Mouse (Mus musculus) embryo, embryonic 10.5 days (tissue): ENCODE measurements around the gene Leng9.

Source experiments
- DNase-seq: peaks from one replicate; pipeline ENCODE4 v3.0.0-alpha.2; 2015; ENCODE audit warnings: low spot score

Leng9 gene

DNA sequence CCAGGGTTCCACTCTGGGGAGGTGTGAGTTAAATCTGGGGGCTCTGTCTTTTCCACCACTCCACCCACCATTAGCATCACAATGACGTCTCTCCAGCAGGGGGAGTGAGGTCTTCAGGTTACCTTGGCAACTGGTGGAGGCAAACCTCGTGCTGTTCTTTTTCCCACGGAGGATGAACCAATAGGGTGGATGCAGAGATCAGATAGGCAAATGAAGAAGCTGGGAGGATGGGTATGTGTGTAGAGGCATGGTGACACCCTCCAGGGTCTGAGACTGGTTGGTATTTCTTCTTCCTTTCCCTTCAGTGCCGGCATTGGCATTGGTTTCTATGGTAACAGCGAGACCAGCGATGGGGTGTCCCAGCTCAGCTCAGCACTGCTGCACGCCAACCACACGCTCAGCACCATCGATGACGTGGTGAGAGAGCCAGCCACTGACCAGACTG lies 25.8 kb downstream of the Leng9 start:
- DNase-seq: peak; percentile 90

DNA sequence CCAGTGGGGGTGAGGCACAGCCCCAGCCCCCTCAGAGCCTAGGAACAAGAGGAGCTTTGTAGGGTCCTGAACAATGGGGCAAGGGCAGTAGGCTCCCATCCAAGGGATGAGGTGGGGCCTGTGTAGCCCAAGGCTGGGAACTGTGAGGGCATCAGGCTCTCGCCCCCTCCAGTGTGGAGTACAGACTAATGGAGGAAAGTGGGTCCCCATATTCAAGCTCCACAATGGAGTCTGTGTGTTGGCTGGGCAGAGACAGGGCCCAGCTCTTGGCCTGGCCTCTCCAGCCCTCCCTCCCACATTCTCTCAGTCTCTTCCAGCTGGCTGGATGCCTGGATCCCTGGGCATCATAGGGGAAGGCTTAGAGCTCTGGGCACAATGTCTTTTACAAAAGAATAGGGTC lies 26.4 kb downstream of the Leng9 start:
- DNase-seq: peak; percentile 36

DNA sequence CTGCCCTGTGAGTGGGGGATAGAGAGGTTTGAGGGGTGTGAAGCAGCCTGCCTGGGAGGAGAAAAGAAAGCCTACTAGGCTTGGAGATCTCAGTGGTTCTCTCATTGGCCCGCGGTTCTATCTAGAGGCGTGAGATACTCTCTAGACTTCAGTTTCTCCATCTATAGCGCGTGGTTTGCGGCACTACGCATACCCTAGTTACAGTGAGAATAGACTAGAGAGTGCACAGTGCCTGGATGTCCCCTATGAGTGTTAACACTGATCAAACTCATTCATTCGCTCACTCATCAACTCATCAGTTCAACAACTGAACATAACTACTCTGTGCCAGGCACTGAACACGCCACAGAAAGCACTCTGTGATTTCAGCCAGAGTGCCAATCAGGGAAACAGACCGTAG lies 27.4 kb downstream of the Leng9 start:
- no peak for DNase-seq

GRCm38 (mm10) chr7:4122076-4122768 lies 28.0 kb downstream of the Leng9 start:
- no peak for DNase-seq

- DNase-seq: no peak
Observed at GRCm38 (mm10) chr7:4119976-4120921, 29.9 kb downstream of the Leng9 start.

GRCm38 (mm10) chr7:4119344-4119902 lies 30.8 kb downstream of the Leng9 start, which contains the start of gene Ttyh1:
Gene Ttyh1 (plus strand): TSS chr7:4119408.
- peak; percentile 56 for DNase-seq

DNA sequence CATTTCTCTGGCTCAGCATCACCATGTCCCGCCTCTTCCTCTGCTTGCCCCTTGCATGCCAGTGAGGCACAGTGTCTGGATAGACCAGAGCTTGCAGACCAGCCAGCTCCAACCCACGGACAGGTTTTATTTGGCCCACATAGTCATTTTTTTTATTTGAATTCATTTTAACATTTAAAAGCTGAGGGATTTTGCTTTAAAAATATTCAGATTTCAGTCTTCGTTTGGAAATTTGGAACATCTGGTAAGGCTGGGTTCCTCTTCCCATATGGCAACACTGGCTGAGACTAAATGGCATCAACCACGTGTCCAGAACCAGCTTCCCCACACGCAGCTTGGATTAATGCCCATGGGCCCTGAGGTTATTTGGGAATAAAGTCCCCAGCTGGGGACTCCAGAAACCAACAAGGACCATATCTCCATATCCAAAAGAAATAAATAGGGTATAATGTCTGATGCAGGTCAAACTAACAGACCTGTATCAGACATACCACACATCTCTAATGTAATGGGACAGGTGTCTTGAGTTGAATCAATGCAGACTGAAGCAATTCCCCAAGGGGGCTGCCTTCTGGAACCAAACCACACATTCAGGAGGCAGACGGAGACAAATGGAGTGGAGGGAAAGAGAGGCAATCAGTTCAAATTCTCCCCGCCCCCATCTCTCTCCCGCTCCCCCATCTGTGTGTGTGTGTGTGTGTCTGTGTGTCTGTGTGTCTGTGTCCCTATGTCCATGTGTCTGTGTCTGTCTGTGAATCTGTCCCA lies 32.9 kb downstream of the Leng9 start:
- DNase-seq: no peak

GRCm38 (mm10) chr7:4111766-4112165 lies 38.4 kb downstream of the Leng9 start:
- no peak for DNase-seq

GRCm38 (mm10) chr7:4103411-4103810 lies 46.8 kb downstream of the Leng9 start:
- peak; percentile 77 for DNase-seq

DNA sequence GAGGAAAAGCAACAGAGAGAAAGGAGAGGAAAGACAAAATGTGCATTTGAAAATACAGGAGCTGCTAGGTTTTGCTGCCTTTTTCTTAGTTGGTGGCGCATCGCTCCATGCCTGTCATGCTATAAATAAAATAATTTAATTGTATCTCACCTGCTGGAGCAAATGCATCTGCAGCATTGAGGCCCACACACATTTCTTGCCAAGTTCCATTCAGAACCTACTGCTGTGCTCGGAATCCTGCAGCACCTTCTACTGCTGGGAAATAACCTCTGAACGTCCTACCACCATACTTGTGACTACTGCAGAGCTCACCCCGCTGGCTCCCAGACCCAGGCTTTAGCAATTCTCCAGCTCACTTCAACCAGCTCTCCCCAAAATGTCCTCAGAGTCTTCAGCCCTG lies 49.0 kb downstream of the Leng9 start:
- DNase-seq: no peak

GRCm38 (mm10) chr7:4098832-4099231 lies 51.3 kb downstream of the Leng9 start:
- no peak for DNase-seq

GRCm38 (mm10) chr7:4098301-4098700 lies 51.9 kb downstream of the Leng9 start:
- DNase-seq: no peak
